Mouse (Mus musculus) intestine, embryonic 16.5 days (tissue): ENCODE measurements at regions not wholly inside any gene's neighbourhood (a gene's known extent, or its start where the extent isn't known, plus 50 kb on each side); places are given as distances from the start of the nearest gene placed in this dataset.

Experiments used
- ATAC-seq: fragments of 200-750 bp; cut with Nextera tagmentation; 2 replicates; pipeline ENCODE4 v1.8.0; 2017; ENCODE audit warnings: moderate TSS enrichment, moderate library complexity
- H3K27ac ChIP-seq: fragments of 300-500 bp; sonication (generic); 2 replicates; pipeline ENCODE4 v1.5.1; 2014; ENCODE audit warnings: mild to moderate bottlenecking, low read length
- H3K27me3 ChIP-seq: fragments of 300-500 bp; sonication (generic); replicated peaks from 2 replicates; pipeline ENCODE4 v1.6.1; 2014; ENCODE audit warnings: low read length, control low read depth, mixed read lengths; ENCODE audit not compliant: control insufficient read depth, insufficient read depth
- H3K36me3 ChIP-seq: fragments of 300-500 bp; sonication (generic); 2 replicates; pipeline ENCODE4 v1.6.1; 2014; ENCODE audit warnings: low read length, control low read depth; ENCODE audit not compliant: control insufficient read depth, insufficient read depth
- H3K4me1 ChIP-seq: fragments of 300-500 bp; sonication (generic); 2 replicates; pipeline ENCODE4 v1.6.1; 2014; ENCODE audit warnings: low read length, control low read depth, mixed read lengths; ENCODE audit not compliant: control insufficient read depth, insufficient read depth
- H3K4me2 ChIP-seq: fragments of 300-500 bp; sonication (generic); 2 replicates; pipeline ENCODE4 v1.6.1; 2014; ENCODE audit warnings: low read depth, low read length, control low read depth
- H3K4me3 ChIP-seq: fragments of 300-500 bp; sonication (generic); 2 replicates; pipeline ENCODE4 v1.5.1; 2014; ENCODE audit warnings: mild to moderate bottlenecking, low read length
- H3K9ac ChIP-seq: fragments of 300-500 bp; sonication (generic); 2 replicates; pipeline ENCODE4 v1.6.1; 2014; ENCODE audit warnings: low read depth, low read length
- H3K9me3 ChIP-seq: fragments of 300-500 bp; sonication (generic); 2 replicates; pipeline ENCODE4 v1.6.1; 2016; ENCODE audit warnings: low read length, control low read depth; ENCODE audit not compliant: control insufficient read depth
- WGBS: fragments of 180-500 bp; shearing (Covaris S2); extraction: QIAGEN DNeasy Blood & Tissue Kit; methylation state at CpG from one replicate; pipeline ENCODE4 v1.1.7; 2014; 5-methylcytosine and 5-hydroxymethylcytosine counted together

DNA sequence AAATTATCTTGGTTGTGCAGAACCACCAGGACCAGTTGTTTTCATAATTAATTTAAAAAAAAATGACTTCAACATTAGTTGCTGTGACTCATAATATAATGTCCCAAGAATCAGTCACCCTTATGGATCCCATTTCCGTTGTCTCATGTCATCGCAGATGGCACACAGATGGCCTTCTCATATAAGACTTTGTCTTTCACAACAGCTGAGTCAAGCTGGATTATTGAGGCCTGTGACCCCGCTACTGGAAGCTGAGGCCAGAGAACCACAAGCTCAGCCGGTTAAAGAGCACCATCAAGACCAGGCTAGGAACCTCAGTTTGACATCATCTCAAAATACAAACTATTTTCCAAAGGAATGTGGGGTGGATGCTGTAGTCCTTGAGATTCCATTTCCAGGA is 83.3 kb upstream of the Kcnk2 start:
- no peak for ATAC-seq
- no peaks in the 10 kb centered on the region for H3K36me3 ChIP-seq
- H3K4me1 ChIP-seq, result no peaks in the 10 kb centered on the region
- no peak overlapping the region for H3K4me3 ChIP-seq
- H3K4me2 ChIP-seq, result no peak overlapping the region
- 79% methylated on average over 4 of the region's 4 CpGs for WGBS
- no peak overlapping the region for H3K9ac ChIP-seq
- no peaks in the 10 kb centered on the region for H3K9me3 ChIP-seq
- no peak overlapping the region for H3K27ac ChIP-seq
- H3K27me3 ChIP-seq, result no peaks in the 10 kb centered on the region

DNA sequence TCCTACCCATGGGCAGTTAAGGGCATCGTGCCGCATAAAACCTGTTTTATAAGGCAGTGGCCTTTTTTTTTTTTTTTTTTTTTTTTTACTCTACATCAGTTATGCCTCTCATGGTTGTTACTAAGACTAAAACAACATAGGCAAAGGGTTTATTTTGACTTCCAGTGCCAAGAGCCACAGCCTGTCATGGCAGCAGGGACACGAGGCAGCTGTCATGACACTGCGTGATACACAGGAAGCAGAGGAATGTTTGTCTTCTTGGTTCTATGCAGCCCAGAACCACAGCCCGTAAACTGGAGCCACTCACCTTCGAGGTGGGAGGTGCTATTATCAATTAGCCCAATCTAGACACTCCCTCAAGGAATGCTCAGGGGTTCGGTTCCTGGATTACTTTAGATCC is 81.3 kb upstream of the Kcnk2 start:
- Histone ChIP-seq H3K9ac (no peak overlapping the region), H3K36me3 (no peaks in the 10 kb centered on the region)
- 77% methylated on average over 7 of the region's 7 CpGs for WGBS

GRCm38 (mm10) chr1:189478051-189478450 is 76.0 kb upstream of the Kcnk2 start:
- no peaks in the 10 kb centered on the region for H3K4me1 ChIP-seq
- no peaks in the 10 kb centered on the region for H3K27me3 ChIP-seq
- no peak overlapping the region for H3K27ac ChIP-seq
- H3K4me2 ChIP-seq, result no peak overlapping the region
- H3K9me3 ChIP-seq, result no peaks in the 10 kb centered on the region
- H3K36me3 ChIP-seq, result no peaks in the 10 kb centered on the region
- H3K9ac ChIP-seq, result no peak overlapping the region
- no peak overlapping the region for H3K4me3 ChIP-seq
- WGBS, result 57% methylated on average over 6 of the region's 6 CpGs
- ATAC-seq, result no peak

More for the DNA sequence above, 81.3 kb upstream of the Kcnk2 start:
- Histone ChIP-seq H3K4me1 (no peaks in the 10 kb centered on the region), H3K4me2 (no peak overlapping the region), H3K9me3 (no peaks in the 10 kb centered on the region), H3K27me3 (no peaks in the 10 kb centered on the region), H3K4me3 (no peak overlapping the region), H3K27ac (no peak overlapping the region)
- no peak for ATAC-seq

DNA sequence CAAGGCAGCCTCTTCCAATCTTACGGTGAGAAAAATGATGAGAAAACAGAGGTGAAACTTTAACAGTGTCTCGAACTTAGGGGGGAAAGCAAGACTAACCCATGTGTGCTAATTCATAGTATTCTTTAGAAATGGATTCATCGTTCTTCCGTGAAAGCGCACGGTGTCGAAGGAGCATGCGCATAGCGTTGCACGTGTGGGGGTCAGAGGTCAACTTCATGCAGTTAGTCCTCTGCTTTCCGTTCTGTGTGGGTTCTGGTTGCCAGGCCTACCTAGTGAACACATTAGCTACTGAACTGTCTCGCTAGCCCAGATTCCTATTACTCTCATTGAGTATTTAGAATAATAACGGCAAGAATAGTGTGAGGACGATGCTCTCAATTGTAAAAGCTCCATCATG is 74.7 kb upstream of the Kcnk2 start:
- Histone ChIP-seq H3K9ac (no peak overlapping the region), H3K27ac (no peak overlapping the region), H3K4me1 (no peaks in the 10 kb centered on the region), H3K36me3 (no peaks in the 10 kb centered on the region), H3K4me2 (no peak overlapping the region), H3K27me3 (no peaks in the 10 kb centered on the region), H3K4me3 (no peak overlapping the region), H3K9me3 (no peaks in the 10 kb centered on the region)
- whole genome bisulfite sequencing, result 94% methylated on average over 14 of the region's 14 CpGs
- no peak for ATAC-seq

GRCm38 (mm10) chr1:189473071-189473470 is 71.0 kb upstream of the Kcnk2 start:
- no peak for ATAC-seq
- H3K9me3 ChIP-seq, result no peaks in the 10 kb centered on the region
- no peaks in the 10 kb centered on the region for H3K36me3 ChIP-seq
- no peaks in the 10 kb centered on the region for H3K27me3 ChIP-seq
- no peak overlapping the region for H3K9ac ChIP-seq
- no peaks in the 10 kb centered on the region for H3K4me1 ChIP-seq
- no peak overlapping the region for H3K4me2 ChIP-seq
- no peak overlapping the region for H3K4me3 ChIP-seq
- no peak overlapping the region for H3K27ac ChIP-seq
- WGBS, result 88% methylated on average over 4 of the region's 4 CpGs

GRCm38 (mm10) chr1:189458421-189458820 is 56.3 kb upstream of the Kcnk2 start:
- no peak overlapping the region for H3K4me3 ChIP-seq
- H3K9me3 ChIP-seq, result no peaks in the 10 kb centered on the region
- H3K27ac ChIP-seq, result no peak overlapping the region
- ATAC-seq, result no peak
- no peaks in the 10 kb centered on the region for H3K36me3 ChIP-seq
- no peak overlapping the region for H3K9ac ChIP-seq
- no peaks in the 10 kb centered on the region for H3K4me1 ChIP-seq
- H3K4me2 ChIP-seq, result no peak overlapping the region
- 77% methylated on average over 3 of the region's 3 CpGs for WGBS
- H3K27me3 ChIP-seq, result no peaks in the 10 kb centered on the region
